Mouse (Mus musculus): ENCODE results near the gene Acot4. TPM values are rescaled to one million over a fixed set of nuclear protein-coding genes. Genes with fewer than 3 reads are reported as not detected.
"Not testable (repeated sequence)": the region's sequence is repeated elsewhere in the genome, so short reads cannot be mapped to it uniquely, and the experiment has no call there.

The Acot4 gene
- 2.4 and 2.6 TPM in 2 replicates for polyA plus RNA-seq (2015; fragmentation: Nextera tagmentation; extraction: Ambion mirVana)

DNA sequence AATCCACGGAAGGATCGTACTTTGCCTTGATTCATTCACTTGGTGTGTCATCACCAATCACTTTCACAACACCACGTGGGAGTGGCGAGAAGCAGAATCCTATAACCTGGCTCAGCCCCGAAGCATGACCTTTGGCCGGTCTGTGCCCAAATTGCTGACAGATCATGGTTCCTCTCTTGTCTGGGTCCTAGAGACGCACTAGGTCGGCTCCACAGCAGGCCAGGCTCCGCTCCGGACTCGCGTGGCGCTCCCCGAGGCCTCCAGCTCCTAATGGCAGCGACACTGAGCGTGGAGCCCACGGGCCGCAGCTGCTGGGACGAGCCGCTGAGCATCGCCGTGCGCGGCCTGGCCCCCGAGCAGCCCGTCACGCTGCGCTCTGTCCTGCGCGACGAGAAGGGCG, at the start of gene Acot4:
Gene Acot4 (plus strand): TSS at position 139 of the 400 bp plus-strand sequence.
- H3K27me3 ChIP-seq (replicated peaks); ATAC-seq (ENCODE audit: insufficient read depth, low FRiP score, low read depth); H3K9me3 ChIP-seq; H3K36me3 ChIP-seq; H3K4me1 ChIP-seq; H3K27ac ChIP-seq: not testable (repeated sequence)
- H3K4me3 ChIP-seq (replicated peaks): peak within 1 kb of the TSS; percentile 48
- WGBS: 8% methylated on average over 32 of the region's 32 CpGs
- H3K9ac ChIP-seq: 0 out of 2 replicates have a peak within 1 kb of the TSS, but pooled peaks have one; percentile 25
- H3K4me2 ChIP-seq: peak within 1 kb of the TSS; percentile 71

DNA sequence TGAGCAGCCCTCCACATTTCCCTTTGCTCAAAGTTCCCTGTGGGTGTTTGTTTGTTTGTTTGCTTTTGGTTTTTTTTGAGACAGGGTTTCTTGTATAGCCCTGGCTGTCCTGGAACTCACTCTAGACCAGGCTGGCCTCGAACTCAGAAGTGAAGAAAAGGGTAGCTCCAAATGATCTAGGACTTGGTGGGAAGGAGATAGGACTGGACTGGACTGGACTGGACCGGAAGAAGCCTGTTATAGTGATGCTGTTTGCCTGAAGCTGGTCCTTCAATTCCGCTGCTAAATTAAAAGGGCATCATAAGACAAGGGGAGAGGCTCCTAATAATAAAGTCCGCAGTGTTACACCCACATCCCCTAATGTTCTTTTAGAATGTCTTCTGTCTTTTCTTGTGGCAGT, 49.7 kb upstream of the Acot4 start:
- ATAC-seq (ENCODE audit: insufficient read depth, low FRiP score, low read depth): no peak
- peak overlapping the region; percentile 65 for H3K4me3 ChIP-seq (replicated peaks)
- WGBS: 67% methylated on average over 4 of the region's 4 CpGs

DNA sequence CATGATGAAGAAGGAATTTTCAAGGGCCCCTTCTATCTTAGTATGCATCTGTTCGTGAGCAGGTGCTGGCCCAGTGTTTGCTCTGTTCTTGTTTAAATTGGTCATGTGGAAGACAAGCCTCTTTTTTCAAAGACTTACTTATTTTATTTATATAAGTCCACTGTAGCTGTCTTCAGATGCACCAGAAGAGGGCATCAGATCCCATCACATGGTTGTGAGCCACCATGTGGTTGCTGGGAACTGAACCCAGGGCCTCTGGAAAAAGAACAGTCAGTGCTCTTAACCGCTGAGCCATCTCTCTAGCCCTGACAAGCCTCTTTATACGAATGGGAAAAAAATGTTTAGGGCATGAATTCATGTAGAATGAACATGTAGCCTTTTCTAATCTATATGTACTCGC, 48.8 kb upstream of the Acot4 start:
- Histone ChIP-seq H3K4me1 (0 out of 2 replicates have a peak, but pooled peaks cover 3% of the 10 kb centered on the region), H3K9ac (no peak overlapping the region), H3K36me3 (0 out of 2 replicates have a peak, but pooled peaks cover 5% of the 10 kb centered on the region), H3K4me3 (replicated peaks) (no peak overlapping the region), H3K27me3 (replicated peaks) (no peaks in the 10 kb centered on the region), H3K4me2 (no peak overlapping the region), H3K9me3 (no peaks in the 10 kb centered on the region), H3K27ac (no peak overlapping the region)
- no peak for ATAC-seq (ENCODE audit: insufficient read depth, low FRiP score, low read depth)
- WGBS: 90% methylated on average over 4 of the region's 4 CpGs

More for the DNA sequence above, 49.7 kb upstream of the Acot4 start:
- no peaks in the 10 kb centered on the region for H3K9me3 ChIP-seq
- H3K36me3 ChIP-seq: 0 out of 2 replicates have a peak, but pooled peaks cover 3% of the 10 kb centered on the region
- H3K4me2 ChIP-seq: peak overlapping the region; percentile 61
- H3K9ac ChIP-seq: peak overlapping the region; percentile 46; the same call in 1 of the 2 replicates
- peak overlapping the region; percentile 91 for H3K27ac ChIP-seq
- 0 out of 2 replicates have a peak, but pooled peaks cover 3% of the 10 kb centered on the region for H3K4me1 ChIP-seq
- no peaks in the 10 kb centered on the region for H3K27me3 ChIP-seq (replicated peaks)

DNA sequence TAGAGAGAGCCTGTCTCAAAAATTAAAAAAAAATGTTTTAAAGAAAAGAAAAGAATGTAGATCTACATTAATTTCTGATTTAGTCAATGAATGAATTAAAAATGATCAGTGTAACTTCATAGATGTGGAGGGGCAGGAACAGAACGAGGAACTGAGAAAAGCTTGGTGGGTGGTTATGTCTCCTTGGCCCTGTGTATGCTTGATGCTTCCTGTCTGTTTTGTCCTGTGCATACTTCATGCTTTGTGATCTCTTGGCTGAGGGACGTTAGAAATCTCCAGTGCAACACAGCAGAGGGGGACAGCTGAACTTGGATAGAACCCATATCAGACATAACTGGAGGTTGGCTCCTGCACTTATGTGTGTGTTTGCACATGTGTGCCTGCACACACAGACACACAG, 41.0 kb upstream of the Acot4 start:
- Histone ChIP-seq H3K4me2 (no peak overlapping the region), H3K36me3 (0 out of 2 replicates have a peak, but pooled peaks cover 7% of the 10 kb centered on the region), H3K9me3 (no peaks in the 10 kb centered on the region), H3K27ac (no peak overlapping the region), H3K4me1 (0 out of 2 replicates have a peak, but pooled peaks cover 3% of the 10 kb centered on the region), H3K4me3 (replicated peaks) (no peak overlapping the region), H3K27me3 (replicated peaks) (no peaks in the 10 kb centered on the region), H3K9ac (no peak overlapping the region)
- no peak for ATAC-seq (ENCODE audit: insufficient read depth, low FRiP score, low read depth)
- 59% methylated on average over 2 of the region's 2 CpGs for WGBS

DNA sequence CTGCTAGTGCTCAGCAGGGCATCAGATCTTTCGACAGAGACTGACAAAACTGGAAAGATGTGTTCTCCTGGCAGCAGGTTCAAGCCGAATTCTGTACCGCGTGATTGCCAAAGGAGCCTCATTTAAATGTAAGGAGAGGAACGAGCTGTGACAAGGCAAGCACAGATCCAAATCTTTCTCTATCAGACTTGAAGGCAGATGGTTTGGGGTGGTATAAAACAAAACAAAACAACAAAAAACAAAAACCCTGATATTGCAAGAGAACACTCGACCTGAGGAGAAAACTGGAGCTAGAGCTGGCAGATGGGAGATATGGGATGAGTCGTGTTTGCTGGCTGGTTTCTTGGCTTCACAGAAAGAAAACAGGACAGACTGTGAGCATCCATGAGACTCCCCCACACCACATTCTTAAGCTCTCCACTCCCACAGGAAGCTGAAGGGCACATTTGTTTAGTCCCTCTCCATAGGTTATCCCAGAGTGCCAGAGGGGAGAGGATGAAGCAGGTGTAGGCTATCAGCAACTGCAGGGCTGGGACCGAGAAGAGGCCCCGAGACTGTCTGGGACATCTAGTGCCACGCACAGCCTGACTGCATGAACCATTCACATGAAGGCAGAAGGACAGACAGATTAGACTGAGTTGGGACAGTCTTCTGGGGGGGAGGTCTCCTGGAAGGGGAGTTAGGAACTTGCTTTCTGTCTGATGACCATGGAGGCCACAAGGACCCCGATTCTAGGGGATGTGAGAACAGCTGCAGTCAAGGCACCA, 39.7 kb upstream of the Acot4 start:
- 0 out of 2 replicates have a peak, but pooled peaks cover 4% of the 10 kb centered on the region for H3K36me3 ChIP-seq
- H3K9me3 ChIP-seq: no peaks in the 10 kb centered on the region
- no peak for ATAC-seq (ENCODE audit: insufficient read depth, low FRiP score, low read depth)
- H3K27me3 ChIP-seq (replicated peaks): no peaks in the 10 kb centered on the region
- H3K9ac ChIP-seq: no peak overlapping the region
- H3K4me2 ChIP-seq: no peak overlapping the region
- 0 out of 2 replicates have a peak, but pooled peaks cover 3% of the 10 kb centered on the region for H3K4me1 ChIP-seq
- H3K27ac ChIP-seq: no peak overlapping the region; the same call in 1 of the 2 replicates
- WGBS: 48% methylated on average over 11 of the region's 11 CpGs
- no peak overlapping the region for H3K4me3 ChIP-seq (replicated peaks)

DNA sequence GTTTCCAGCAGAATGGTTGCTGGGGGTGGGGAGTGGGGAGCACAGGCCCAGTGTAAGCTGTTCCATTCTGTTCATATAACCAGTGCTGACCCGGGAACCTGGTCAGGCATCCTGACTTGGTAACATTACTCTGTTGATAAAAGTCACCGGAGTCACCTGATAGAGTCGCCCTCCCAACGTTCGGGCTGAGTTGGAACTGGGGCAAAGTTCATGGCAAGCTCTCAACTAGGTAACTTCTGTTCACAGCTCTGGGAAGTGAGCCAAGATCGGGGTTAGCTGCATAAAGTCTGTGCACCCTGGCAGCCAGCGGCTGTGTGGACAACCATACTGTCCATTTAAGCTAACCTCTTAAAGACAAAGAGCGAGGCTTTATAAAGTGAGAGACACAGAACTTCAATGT, 38.9 kb upstream of the Acot4 start:
- 42% methylated on average over 8 of the region's 8 CpGs for WGBS
- H3K27ac ChIP-seq: 0 out of 2 replicates have a peak overlapping the region, but pooled peaks have one; percentile 1
- H3K27me3 ChIP-seq (replicated peaks); H3K9me3 ChIP-seq; H3K36me3 ChIP-seq; H3K4me2 ChIP-seq; H3K4me3 ChIP-seq (replicated peaks); H3K4me1 ChIP-seq; H3K9ac ChIP-seq: not testable (repeated sequence)
- peak; percentile 80; the same call in 1 of the 2 replicates for ATAC-seq (ENCODE audit: insufficient read depth, low FRiP score, low read depth)

DNA sequence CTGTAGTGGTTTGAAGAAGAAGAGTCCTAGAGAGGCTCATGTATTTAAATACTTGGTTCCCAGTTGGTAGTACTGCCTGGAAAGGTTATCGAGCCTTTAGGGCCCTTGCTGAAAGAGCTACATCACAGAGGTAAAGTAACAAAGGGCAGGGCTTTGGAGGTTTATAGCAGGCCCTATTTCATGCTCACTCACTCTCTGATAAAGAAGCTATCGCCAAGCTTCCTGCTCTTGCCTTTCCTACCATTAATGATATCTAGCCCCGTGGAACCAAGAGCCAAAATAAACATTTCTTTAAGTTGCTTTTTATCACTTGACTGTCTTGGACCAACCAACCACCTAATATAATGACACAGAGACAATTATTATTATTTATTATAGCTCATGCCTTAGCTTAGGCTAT, 37.8 kb upstream of the Acot4 start:
- 0 out of 2 replicates have a peak, but pooled peaks cover 3% of the 10 kb centered on the region for H3K4me1 ChIP-seq
- no peaks in the 10 kb centered on the region for H3K27me3 ChIP-seq (replicated peaks)
- H3K27ac ChIP-seq: no peak overlapping the region
- H3K36me3 ChIP-seq: no peaks in the 10 kb centered on the region
- no peak for ATAC-seq (ENCODE audit: insufficient read depth, low FRiP score, low read depth)
- H3K9ac ChIP-seq: no peak overlapping the region
- H3K4me2 ChIP-seq: no peak overlapping the region
- no peak overlapping the region for H3K4me3 ChIP-seq (replicated peaks)
- WGBS: 54% methylated on average over 3 of the region's 3 CpGs
- H3K9me3 ChIP-seq: no peaks in the 10 kb centered on the region

DNA sequence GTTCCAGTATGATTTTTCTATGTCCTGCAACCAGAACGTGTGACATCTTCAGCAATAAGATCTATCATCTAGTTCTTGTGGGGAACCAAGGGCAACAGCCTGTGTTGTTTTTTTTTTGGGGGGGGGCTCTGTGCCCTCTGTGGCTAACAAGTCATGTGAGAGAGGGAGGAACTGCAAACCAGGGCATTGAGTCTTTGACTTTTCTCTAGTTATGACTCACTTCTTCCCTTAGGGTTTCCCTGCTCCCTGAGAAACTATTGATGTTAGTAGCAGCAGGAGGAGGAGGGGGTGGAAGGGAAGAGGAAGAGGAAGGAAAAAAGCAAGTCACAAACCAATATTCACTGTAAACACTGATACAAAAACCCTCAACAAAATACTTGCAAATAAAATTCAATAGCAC, 34.3 kb upstream of the Acot4 start:
- H3K9ac ChIP-seq: no peak overlapping the region
- no peak overlapping the region for H3K4me2 ChIP-seq
- H3K27ac ChIP-seq: no peak overlapping the region
- no peaks in the 10 kb centered on the region for H3K27me3 ChIP-seq (replicated peaks)
- no peaks in the 10 kb centered on the region for H3K9me3 ChIP-seq
- no peak overlapping the region for H3K4me3 ChIP-seq (replicated peaks)
- WGBS: 88% methylated on average over 1 of the region's 1 CpGs
- ATAC-seq (ENCODE audit: insufficient read depth, low FRiP score, low read depth): no peak
- no peaks in the 10 kb centered on the region for H3K36me3 ChIP-seq
- peaks cover 6% of the 10 kb centered on the region; the same call in 1 of the 2 replicates for H3K4me1 ChIP-seq

DNA sequence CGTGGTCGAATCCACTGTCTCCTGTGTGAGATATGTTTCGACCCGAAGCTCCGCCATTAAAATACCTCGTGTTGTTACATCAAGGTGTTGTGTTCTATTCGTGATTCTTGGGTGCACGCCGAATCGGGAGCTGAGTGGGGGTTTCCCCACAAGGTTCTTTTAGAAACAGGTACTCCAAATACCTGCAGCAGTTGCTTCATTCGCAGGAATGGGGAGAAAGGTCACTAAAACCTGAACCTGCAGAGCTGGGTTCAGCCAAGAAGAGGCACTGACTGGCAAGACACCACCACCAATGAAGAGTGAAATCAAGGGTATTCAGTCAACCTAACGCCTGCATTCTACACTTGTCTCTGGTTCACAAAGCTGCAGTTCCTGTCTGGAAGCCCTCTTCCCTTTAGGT, 29.9 kb upstream of the Acot4 start:
- H3K27me3 ChIP-seq (replicated peaks): no peaks in the 10 kb centered on the region
- 87% methylated on average over 12 of the region's 12 CpGs for WGBS
- no peak for ATAC-seq (ENCODE audit: insufficient read depth, low FRiP score, low read depth)
- peaks cover 18% of the 10 kb centered on the region for H3K4me1 ChIP-seq
- no peaks in the 10 kb centered on the region for H3K9me3 ChIP-seq
- H3K9ac ChIP-seq: no peak overlapping the region
- H3K4me2 ChIP-seq: peak overlapping the region; percentile 60; the same call in 1 of the 2 replicates
- H3K27ac ChIP-seq: no peak overlapping the region
- no peaks in the 10 kb centered on the region for H3K36me3 ChIP-seq
- no peak overlapping the region for H3K4me3 ChIP-seq (replicated peaks)

DNA sequence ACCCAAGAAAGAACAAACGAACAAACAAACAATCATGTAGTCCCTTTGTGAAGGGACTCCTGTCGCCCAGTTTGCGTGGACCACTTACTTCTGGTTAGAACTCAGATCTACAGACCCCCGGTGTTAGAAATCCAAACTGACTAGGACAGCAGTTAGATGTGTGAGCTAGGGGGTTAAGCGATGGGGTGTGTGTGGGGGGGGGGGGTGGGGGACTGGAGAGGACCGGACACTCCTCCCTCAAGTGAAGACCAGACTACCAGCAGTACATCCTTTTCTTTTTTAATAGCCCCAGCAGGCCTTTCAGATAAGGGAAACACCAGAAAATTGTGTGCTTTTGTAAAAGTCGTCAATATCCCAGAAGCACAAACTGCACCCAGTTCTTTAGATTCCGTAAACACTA, 29.4 kb upstream of the Acot4 start:
- no peaks in the 10 kb centered on the region for H3K9me3 ChIP-seq
- peak overlapping the region; percentile 60 for H3K4me2 ChIP-seq
- no peaks in the 10 kb centered on the region for H3K27me3 ChIP-seq (replicated peaks)
- 58% methylated on average over 8 of the region's 8 CpGs for WGBS
- peak overlapping the region; percentile 50 for H3K4me3 ChIP-seq (replicated peaks)
- no peak for ATAC-seq (ENCODE audit: insufficient read depth, low FRiP score, low read depth)
- H3K4me1 ChIP-seq: peaks cover 18% of the 10 kb centered on the region
- no peak overlapping the region for H3K9ac ChIP-seq
- no peaks in the 10 kb centered on the region for H3K36me3 ChIP-seq
- peak overlapping the region; percentile 59; the same call in 1 of the 2 replicates for H3K27ac ChIP-seq

DNA sequence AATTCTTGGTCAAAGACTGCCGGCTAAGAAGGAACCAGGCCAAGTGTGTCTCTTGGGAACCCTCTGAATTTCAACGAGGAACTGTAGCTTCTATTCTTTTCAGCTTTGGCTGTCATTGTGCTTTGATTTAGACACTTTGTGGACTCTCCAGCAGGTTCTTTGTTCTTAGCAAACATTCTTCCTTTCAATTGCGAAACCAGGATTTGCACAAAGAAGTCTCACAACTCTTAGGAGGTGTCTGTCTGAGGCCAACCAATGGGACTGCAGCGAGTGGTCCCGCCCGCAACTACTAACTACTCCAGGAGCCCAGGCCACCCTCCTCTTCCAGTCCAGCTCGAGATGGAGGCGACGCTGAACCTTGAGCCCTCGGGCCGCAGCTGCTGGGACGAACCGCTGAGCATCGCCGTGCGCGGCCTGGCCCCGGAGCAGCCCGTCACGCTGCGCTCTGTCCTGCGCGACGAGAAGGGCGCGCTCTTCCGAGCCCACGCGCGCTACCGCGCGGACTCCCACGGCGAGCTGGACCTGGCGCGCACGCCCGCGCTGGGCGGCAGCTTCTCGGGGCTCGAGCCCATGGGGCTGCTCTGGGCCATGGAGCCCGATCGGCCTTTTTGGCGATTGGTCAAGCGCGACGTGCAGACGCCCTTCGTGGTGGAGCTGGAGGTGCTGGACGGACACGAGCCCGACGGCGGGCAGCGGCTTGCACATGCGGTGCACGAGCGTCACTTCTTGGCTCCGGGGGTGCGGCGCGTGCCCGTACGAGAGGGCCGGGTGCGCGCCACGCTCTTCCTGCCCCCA, 28.8 kb upstream of the Acot4 start, which contains the start of gene Acot1:
Gene Acot1 (plus strand): TSS at position 320 of the 795 bp plus-strand sequence.
- Histone ChIP-seq H3K9ac (0 out of 2 replicates have a peak within 1 kb of the TSS, but pooled peaks have one; percentile 29), H3K4me1 (peaks cover 18% of the 10 kb centered on the region), H3K27ac (peak within 1 kb of the TSS; percentile 59), H3K4me3 (replicated peaks) (peak within 1 kb of the TSS; percentile 50), H3K4me2 (peak within 1 kb of the TSS; percentile 60)
- H3K27me3 ChIP-seq (replicated peaks); H3K9me3 ChIP-seq; H3K36me3 ChIP-seq: not testable (repeated sequence)
- ATAC-seq (ENCODE audit: insufficient read depth, low FRiP score, low read depth): peak; percentile 96
- 2% methylated on average over 62 of the region's 70 CpGs for WGBS
